Mouse (Mus musculus) adrenal gland, postnatal 10 days (tissue): ENCODE measurements around the gene Slc2a8. TPM values are rescaled to one million over a fixed set of nuclear protein-coding genes. Genes with fewer than 3 reads are reported as not detected.

ENCODE experiments used
- DNase-seq: peaks from one replicate; pipeline ENCODE4 v3.0.0; 2021; ENCODE audit warnings: mixed read lengths
- total RNA-seq, 2 experiments: library from RNA; stranded (reverse); gene quantifications; 2 replicates each; pipeline ENCODE4 v1.2.3; 2021

Gene Slc2a8
- total RNA-seq, 2 experiments from 2014 or later: 20.1 to 23.0 TPM

GRCm38 (mm10) chr2:32928947-32929829 lies 52.7 kb downstream of the Slc2a8 start:
- DNase-seq: no peak

GRCm38 (mm10) chr2:32928235-32928946 lies 53.5 kb downstream of the Slc2a8 start:
- peak; percentile 85 for DNase-seq

GRCm38 (mm10) chr2:32927624-32928234 lies 54.2 kb downstream of the Slc2a8 start:
- DNase-seq: no peak

- DNase-seq: no peak
Measured at GRCm38 (mm10) chr2:32926330-32927075, 55.4 kb downstream of the Slc2a8 start.

DNA sequence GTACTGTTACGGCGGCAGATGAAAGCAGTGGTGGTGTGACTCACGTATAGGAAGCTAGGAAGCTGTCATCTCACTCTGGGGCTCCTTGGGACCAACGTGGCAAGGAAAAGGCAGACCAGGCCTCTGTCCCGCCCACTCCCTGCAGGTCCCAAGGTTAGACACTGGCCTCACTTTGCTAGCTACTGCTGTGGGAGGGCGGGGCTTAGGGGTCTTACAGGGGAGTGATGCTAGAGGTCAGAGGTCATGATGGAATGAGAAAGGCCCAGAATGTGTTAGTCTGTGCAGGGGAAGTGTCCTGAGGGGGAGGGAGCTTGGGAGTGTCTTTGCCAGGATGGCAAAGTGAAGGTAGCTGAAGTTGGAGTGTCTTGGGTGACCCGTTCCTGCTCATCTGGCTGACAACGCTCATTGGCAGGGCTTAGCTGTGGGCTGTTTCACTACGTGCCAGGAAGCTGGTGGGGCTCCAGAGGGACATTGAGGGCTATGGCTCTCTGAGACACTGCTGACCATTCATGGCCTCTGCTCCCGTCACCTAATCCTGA lies 57.5 kb downstream of the Slc2a8 start:
- no peak for DNase-seq

DNA sequence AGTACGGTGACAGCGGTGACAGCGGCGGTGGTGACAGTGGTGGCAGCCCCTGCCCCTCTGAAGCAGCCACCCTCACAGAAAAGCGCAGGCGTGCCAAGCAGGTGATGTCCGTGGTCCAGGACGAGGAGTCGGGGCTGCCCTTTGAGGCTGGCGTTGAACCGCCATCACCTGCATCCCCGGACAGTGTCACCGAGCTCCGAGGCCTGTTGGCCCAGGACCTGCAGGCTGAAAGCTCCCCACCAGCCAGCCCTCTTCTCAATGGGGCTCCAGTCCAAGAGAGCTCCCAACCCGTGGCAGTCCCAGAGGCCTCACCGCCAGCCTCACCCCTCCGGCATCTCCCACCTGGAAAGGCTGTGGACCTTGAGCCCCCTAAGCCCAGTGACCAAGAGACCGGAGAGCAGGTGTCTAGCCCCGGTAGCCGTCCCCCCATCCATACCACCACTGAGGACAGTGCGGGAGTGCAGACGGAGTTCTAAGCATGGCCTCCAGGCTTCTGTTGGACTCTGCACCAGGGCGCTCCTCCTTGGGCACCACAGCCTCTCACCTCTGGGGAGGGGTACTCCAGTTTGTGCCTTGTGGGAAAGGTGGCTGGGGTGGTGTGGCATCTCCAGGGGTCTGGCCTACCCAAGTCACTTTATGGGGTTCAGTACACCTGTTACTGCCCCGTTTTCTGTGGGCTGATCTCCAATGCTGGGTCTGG lies 58.2 kb downstream of the Slc2a8 start:
- no peak for DNase-seq

Other genes with a start within 250 kb of the Slc2a8 start
- under 1 TPM in 1 of 2 experiments, not detected in 1; 0.30 TPM for gene 6330409D20Rik, start 241.1 kb downstream of the Slc2a8 start, total RNA-seq
- gene Tor2a, start 224.8 kb downstream of the Slc2a8 start, total RNA-seq: 10 to 100 TPM; 27.7 to 32.6 TPM
- under 1 TPM in 1 of 2 experiments, not detected in 1; 0.15 TPM for gene Ttc16, start 206.4 kb downstream of the Slc2a8 start, total RNA-seq
- gene Ptrh1, start 206.3 kb downstream of the Slc2a8 start, total RNA-seq: 1 to 10 TPM; 4.8 to 5.0 TPM
- not detected for gene Cfap157, start 197.7 kb downstream of the Slc2a8 start, total RNA-seq
- gene Stxbp1, start 134.8 kb downstream of the Slc2a8 start, total RNA-seq: 10 to 100 TPM; 23.7 to 35.7 TPM
- 10 to 100 TPM; 28.9 to 30.7 TPM for gene Fam129b, start 106.0 kb downstream of the Slc2a8 start, total RNA-seq
- 100 to 1,000 TPM; 174 to 187 TPM for gene Rpl12, start 20.5 kb downstream of the Slc2a8 start, total RNA-seq
- 10 to 100 TPM; 14.6 to 23.7 TPM for gene Lrsam1, start 20.5 kb downstream of the Slc2a8 start, total RNA-seq
- 10 to 100 TPM; 16.4 to 29.5 TPM for gene Garnl3, start 149.6 kb upstream of the Slc2a8 start, total RNA-seq
- gene Angptl2, start 234.0 kb upstream of the Slc2a8 start, total RNA-seq: 10 to 100 TPM; 51.9 to 66.1 TPM